ENCODE assay signal across 10 mouse cellular contexts in genomic region chr1:133716464-133716863, GRCm38 (mm10). TPM values are rescaled to one million over a fixed set of nuclear protein-coding genes. Genes with fewer than 3 reads are reported as not detected.
DNase-seq lines count a peak whose midpoint lies in the region; ATAC-seq and TF ChIP-seq lines count a peak whose summit lies in the region.
"Had no signal": no experiment of that assay in that cellular context is flagged by ENCODE, and none has a peak within 500 bp of the region (broad histone marks: within the 10 kb centered on the region; RNA-seq: fewer than 3 reads in every experiment).

No protein-coding gene starts in this region.

- H3K27ac ChIP-seq in kidney, embryonic 15.5 days = no peak overlapping the region
- H3K27ac ChIP-seq in ES-E14 (ENCODE audit: insufficient read depth, low read depth, low read length, poor library complexity, severe bottlenecking) = no peak overlapping the region
- H3K27ac ChIP-seq in olfactory bulb, adult 2 months (ENCODE audit: insufficient read depth, low read depth, low read length) = no peak overlapping the region
- H3K27ac ChIP-seq: limb, embryonic 15.5 days had no signal

- peaks cover 12% of the 10 kb centered on the region for H3K36me3 ChIP-seq in kidney, embryonic 15.5 days
- H3K36me3 ChIP-seq in ES-E14 (ENCODE audit: control insufficient read depth, insufficient read depth, low read length, poor library complexity, severe bottlenecking) = no peaks in the 10 kb centered on the region; the same call in 1 of the 2 replicates

- H3K9me3 ChIP-seq in kidney, embryonic 15.5 days (replicated peaks) = no peaks in the 10 kb centered on the region
- H3K9me3 ChIP-seq in ES-E14 (ENCODE audit: control insufficient read depth, insufficient read depth, low read depth, low read length) = no peaks in the 10 kb centered on the region
- H3K9me3 ChIP-seq: limb, embryonic 15.5 days had no signal

- DNase-seq in kidney, adult 18-20 months = peak; percentile 63
- no peak for DNase-seq in ES-E14 (ENCODE audit: low read depth, low spot score)
- peak; percentile 45 for DNase-seq in c-Kit-positive CD71-positive TER-119-negative erythroid progenitor cells, embryonic 14.5 days (ENCODE audit: low read depth)
- DNase-seq in kidney, postnatal 25 days = peak; percentile 60 to 65
- peak; percentile 49 to 75 for DNase-seq in urinary bladder, postnatal 4 days (ENCODE audit: low spot score in 2 of 2)
- DNase-seq in cerebellum, postnatal 36 days = no peak

- peaks cover 21% of the 10 kb centered on the region for H3K4me1 ChIP-seq in kidney, embryonic 15.5 days
- H3K4me1 ChIP-seq in ES-E14 (ENCODE audit: control insufficient read depth in 2 of 2, insufficient read depth in 2 of 2, low read length in 2 of 2, poor library complexity in 1 of 2) = peaks cover 3 to 8% of the 10 kb centered on the region in 2 experiments; a peak in 2 of 4 replicates
- peaks cover 6% of the 10 kb centered on the region for H3K4me1 ChIP-seq in olfactory bulb, adult 2 months (ENCODE audit: control insufficient read depth, insufficient read depth, low read length)

- no peak for TF ChIP-seq POLR2A in olfactory bulb, adult 2 months (IDR thresholded peaks at IDR 0.05; ENCODE audit: insufficient read depth, low read depth, low read length)

- H3K27me3 ChIP-seq in kidney, embryonic 15.5 days = no peaks in the 10 kb centered on the region
- H3K27me3 ChIP-seq: limb, embryonic 15.5 days had no signal

- no peak for ATAC-seq in kidney, embryonic 15.5 days (replicated peaks; ENCODE audit: low FRiP score)

- 29% methylated on average over 7 of the region's 7 CpGs for WGBS in kidney, embryonic 15.5 days
- 40% methylated on average over 7 of the region's 7 CpGs for WGBS in olfactory bulb, adult 2 months

- in situ Hi-C loops in ES-E14 (cut with MboI; ENCODE audit: low sequenced_read_pairs in 2 of 2, unreplicated experiment in 2 of 2) = no loop called here

- H3K4me3 ChIP-seq in kidney, embryonic 15.5 days (replicated peaks) = no peak overlapping the region
- no peak overlapping the region for H3K4me3 ChIP-seq in ES-E14 (ENCODE audit: insufficient read depth in 1 of 2, low read depth in 1 of 2, low read length in 2 of 2, poor library complexity in 1 of 2, severe bottlenecking in 1 of 2)
- no peak overlapping the region for H3K4me3 ChIP-seq in olfactory bulb, adult 2 months (ENCODE audit: insufficient read depth, low read depth, low read length)
- H3K4me3 ChIP-seq: limb, embryonic 15.5 days had no signal

- TF ChIP-seq CTCF in olfactory bulb, adult 2 months (IDR thresholded peaks at IDR 0.05; ENCODE audit: insufficient read depth, low read depth, low read length) = 0 out of 2 replicates have a peak, but pooled peaks have one; percentile 35

- H3K9ac ChIP-seq in kidney, embryonic 15.5 days = no peak overlapping the region
- H3K9ac ChIP-seq in ES-E14 (ENCODE audit: insufficient read depth, low read depth, low read length, poor library complexity, severe bottlenecking) = no peak overlapping the region
- H3K9ac ChIP-seq: limb, embryonic 15.5 days had no signal

- H3K4me2 ChIP-seq in kidney, embryonic 15.5 days = no peak overlapping the region
- H3K4me2 ChIP-seq: limb, embryonic 15.5 days had no signal

TF ChIP-seq in ES-E14, 5 proteins besides CTCF, POLR2A, EP300 and RAD21:
- TF ChIP-seq CHD2 (IDR thresholded peaks at IDR 0.05; ENCODE audit: low read depth, low read length) (no peak), ZC3H11A (IDR thresholded peaks at IDR 0.05; ENCODE audit: borderline replicate concordance, low read depth, low read length) (peak; percentile 73; the same call in 1 of the 2 replicates), ZNF384 (IDR thresholded peaks at IDR 0.05; ENCODE audit: low read depth, low read length) (no peak)
TF ChIP-seq in ES-E14: peak in this region for 1.

RNA-seq across cellular contexts. Expression of gene Lax1, which starts 26.6 kb away (rescaled TPM):
- 0.66 and 0.81 TPM in 2 replicates for polyA plus RNA-seq in kidney, embryonic 15.5 days (2015; fragmentation: Nextera tagmentation; extraction: Ambion mirVana)
- total RNA-seq in ES-E14 (2012; rRNA removed) = 0.90 and 1.4 TPM in 2 replicates
- polyA plus RNA-seq in olfactory bulb, adult 2 months (2012; ENCODE audit: insufficient read depth, insufficient read length, low replicate concordance, missing spikeins) = not detected in 2 replicates

RNA-seq across cellular contexts. Expression of gene Gm38394, which starts 55.3 kb away (rescaled TPM):
- polyA plus RNA-seq in kidney, embryonic 15.5 days (2015; fragmentation: Nextera tagmentation; extraction: Ambion mirVana) = 5.1 and 5.3 TPM in 2 replicates
- total RNA-seq in ES-E14 (2012; rRNA removed) = 5.9 and 8.7 TPM in 2 replicates
- polyA plus RNA-seq in olfactory bulb, adult 2 months (2012; ENCODE audit: insufficient read depth, insufficient read length, low replicate concordance, missing spikeins) = 61.0 TPM in 1 of 2 replicates, not detected in the other

RNA-seq across cellular contexts. Expression of gene Zbed6, which starts 55.8 kb away (rescaled TPM):
- polyA plus RNA-seq in kidney, embryonic 15.5 days (2015; fragmentation: Nextera tagmentation; extraction: Ambion mirVana) = not detected in 2 replicates
- 16.7 and 22.1 TPM in 2 replicates for total RNA-seq in ES-E14 (2012; rRNA removed)
- not detected in 2 replicates for polyA plus RNA-seq in olfactory bulb, adult 2 months (2012; ENCODE audit: insufficient read depth, insufficient read length, low replicate concordance, missing spikeins)
- polyA plus RNA-seq: embryonic facial prominence, embryonic 14.5 days; limb, embryonic 15.5 days had no signal

Comparison
In these comparisons a context has a peak if more than half of its experiments do, and no peak if none do; other contexts are left out.
1. DNase-seq: peak in kidney, adult 18-20 months (single experiment), c-Kit-positive CD71-positive TER-119-negative erythroid progenitor cells, embryonic 14.5 days (single experiment), kidney, postnatal 25 days (2 of 2) and urinary bladder, postnatal 4 days (2 of 2); none in ES-E14 (single experiment) and cerebellum, postnatal 36 days (0 of 2).